Mouse (Mus musculus) G1E (cell line): ENCODE measurements around the gene Dhx9.

ENCODE experiments used
- CTCF ChIP-seq: IDR thresholded peaks from 2 replicates; pipeline ENCODE4 v1.5.1; 2012; ENCODE audit warnings: low read depth, low read length, inconsistent platforms, mixed read lengths
- GATA1 ChIP-seq: IDR thresholded peaks from 2 replicates; pipeline ENCODE4 v1.6.1; 2012; ENCODE audit warnings: borderline replicate concordance, low read length, inconsistent platforms, mixed read lengths
- GATA2 ChIP-seq: IDR thresholded peaks from 2 replicates; pipeline ENCODE4 v1.6.1; 2012; ENCODE audit warnings: low read depth, low read length, inconsistent platforms, borderline replicate concordance
- POLR2AphosphoS5 ChIP-seq: IDR thresholded peaks from 2 replicates; pipeline ENCODE4 v1.6.1; 2012; ENCODE audit warnings: low read depth, low read length, inconsistent platforms; ENCODE audit not compliant: insufficient replicate concordance
- TAL1 ChIP-seq: conservative IDR thresholded peaks from 2 replicates; pipeline ENCODE4 v1.6.1; 2012; ENCODE audit warnings: low read depth, low read length, inconsistent platforms, mixed read lengths

- peak; percentile 78 for TF ChIP-seq CTCF
- no peak for TF ChIP-seq GATA1
- TF ChIP-seq TAL1 = no peak
- no peak for TF ChIP-seq GATA2
- TF ChIP-seq POLR2AphosphoS5 = no peak
These were observed 7.0 kb downstream of the Dhx9 start for GRCm38 (mm10) chr1:153480386-153481024.
